Mouse (Mus musculus) induced T-regulatory cell, adult 2 months (primary cell): ENCODE data around the gene Zbtb38.

ENCODE experiments used
- DNase-seq: peaks from one replicate; pipeline ENCODE4 v3.0.0-alpha.2; 2012; ENCODE audit warnings: low read depth

Gene Zbtb38

GRCm38 (mm10) chr9:96752603-96753114, at the start of gene Zbtb38:
TSS of gene Zbtb38 (minus strand) at chr9:96752831.
- DNase-seq, result no peak

GRCm38 (mm10) chr9:96800131-96800825, 47.6 kb upstream of the Zbtb38 start:
- peak; percentile 66 for DNase-seq

GRCm38 (mm10) chr9:96797311-96797710, 44.7 kb upstream of the Zbtb38 start:
- no peak for DNase-seq

DNA sequence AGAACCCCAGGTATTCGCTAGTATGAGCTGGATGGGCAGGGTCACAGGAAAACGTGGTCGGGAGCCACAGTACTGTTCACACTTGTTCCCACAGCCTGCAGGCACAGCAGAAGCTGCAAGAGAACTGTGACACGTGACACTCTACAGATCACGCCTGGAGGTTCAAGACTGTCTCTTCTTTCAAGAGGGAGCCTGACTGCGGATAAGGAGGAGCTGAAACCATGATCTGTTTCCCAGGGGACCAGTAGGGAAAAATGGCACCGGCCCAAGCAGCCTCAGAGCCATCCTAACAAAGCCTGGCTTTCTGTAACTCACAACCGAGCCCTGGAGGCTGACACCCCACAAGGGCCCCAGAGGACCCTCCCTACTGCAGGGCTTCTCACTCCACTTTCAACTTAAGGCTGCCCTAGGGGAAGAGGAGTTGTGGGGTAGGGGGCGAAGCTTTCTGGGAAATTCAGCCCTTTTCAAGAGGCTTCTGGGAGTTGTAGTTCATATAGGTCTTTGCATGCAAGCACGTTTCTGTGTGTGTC, 42.8 kb upstream of the Zbtb38 start:
- DNase-seq, result peak; percentile 45

DNA sequence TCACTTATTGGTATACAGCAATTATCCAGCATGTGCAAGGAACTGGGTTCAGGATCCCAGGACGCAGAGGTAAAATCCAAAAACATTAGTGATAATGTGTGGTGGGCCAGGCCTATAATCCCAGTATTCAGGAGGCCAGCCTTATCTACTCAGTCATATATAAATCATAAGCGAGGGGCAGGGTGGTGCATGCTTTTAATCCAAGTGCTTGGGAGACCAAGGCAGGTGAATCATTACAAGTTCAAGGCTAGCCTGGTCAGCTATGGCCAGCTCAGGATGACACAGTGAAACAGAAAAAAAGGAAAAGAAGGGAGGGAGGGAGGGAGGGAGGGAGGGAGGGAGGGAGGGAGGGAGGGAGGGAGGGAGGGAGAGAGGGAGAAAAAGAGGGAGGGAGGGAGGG, 42.0 kb upstream of the Zbtb38 start:
- DNase-seq, result no peak

DNA sequence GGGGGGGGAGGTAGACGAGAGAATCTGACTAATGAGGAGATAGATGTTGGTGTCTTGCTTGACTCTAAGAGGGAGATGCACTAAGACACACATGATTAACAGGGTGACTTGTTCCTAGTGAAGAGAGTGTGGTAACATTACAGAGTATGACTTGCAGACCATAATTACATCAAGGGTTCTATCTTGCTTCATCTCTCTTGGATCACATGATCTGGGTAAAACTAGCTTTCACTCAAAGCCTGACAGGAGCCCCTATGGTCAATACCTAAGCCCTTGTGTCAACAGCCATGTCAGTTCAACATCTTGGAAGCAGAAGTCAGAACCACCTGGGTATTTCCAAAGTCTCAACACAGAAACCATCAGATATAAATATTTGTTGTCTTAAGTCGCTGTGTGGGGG, 39.9 kb upstream of the Zbtb38 start:
- no peak for DNase-seq

GRCm38 (mm10) chr9:96790389-96791007, 37.9 kb upstream of the Zbtb38 start:
- DNase-seq, result no peak

- DNase-seq, result no peak
Observed at GRCm38 (mm10) chr9:96789906-96790305, 37.3 kb upstream of the Zbtb38 start.

DNA sequence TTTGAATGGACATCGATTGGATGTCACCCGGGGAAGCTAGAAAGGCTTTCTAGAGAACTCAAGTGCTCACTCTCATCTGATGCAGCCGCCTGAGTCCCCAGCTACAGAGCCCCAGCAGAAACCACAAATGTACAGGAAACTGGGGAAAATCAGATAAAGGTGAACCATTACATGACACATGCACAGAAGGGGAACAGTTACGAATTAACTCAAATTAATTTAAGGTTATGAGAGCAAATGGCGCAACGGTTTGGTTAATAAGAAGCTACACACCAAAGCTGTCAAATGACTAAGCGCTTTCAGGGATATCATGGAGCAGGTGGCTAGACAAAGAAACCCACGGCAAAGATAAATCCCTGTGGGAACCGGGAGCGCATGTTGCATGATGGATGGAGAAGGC, 35.2 kb upstream of the Zbtb38 start:
- DNase-seq, result peak; percentile 58

DNA sequence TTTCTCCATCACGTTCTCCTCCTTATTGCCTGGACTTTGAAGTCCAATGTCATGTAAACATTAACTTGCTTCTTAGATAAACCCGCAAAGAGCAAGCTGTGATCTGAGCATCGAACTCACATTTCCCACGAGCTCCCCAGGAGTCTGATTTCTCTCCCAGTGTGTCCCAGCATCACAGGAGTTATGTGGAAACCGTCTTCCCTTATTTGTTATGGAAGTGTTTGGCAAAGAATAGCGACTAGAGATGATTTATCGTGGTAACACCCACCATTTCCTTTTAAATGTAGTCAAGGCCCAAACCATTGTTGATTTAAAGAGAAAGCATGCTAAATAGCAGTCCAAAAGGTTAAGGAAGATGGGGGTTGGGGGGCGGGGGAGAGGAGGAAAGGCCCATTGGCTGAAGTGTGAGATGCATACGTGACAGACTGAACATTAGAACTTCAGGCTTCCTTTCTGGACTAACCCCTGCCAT, 33.3 kb upstream of the Zbtb38 start:
- DNase-seq, result peak; percentile 45

DNA sequence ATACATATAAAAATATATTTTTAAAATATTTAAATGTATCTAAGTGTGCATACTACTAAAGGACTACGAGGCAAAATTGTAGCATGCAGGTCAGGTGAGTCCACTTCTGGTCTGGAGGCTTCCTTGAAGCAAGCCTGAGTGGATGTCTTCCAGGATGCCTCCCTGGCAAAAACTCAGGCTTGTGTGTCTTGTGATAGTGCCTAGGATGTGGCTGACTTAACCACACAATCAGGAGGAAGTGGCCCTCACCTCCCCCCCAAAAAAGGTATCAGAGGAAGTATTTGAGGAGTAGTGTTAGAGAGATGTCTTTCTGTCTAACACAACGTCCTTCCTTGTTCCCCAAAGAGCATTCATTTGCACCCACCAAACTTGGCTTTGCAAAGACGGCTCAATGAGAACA, 32.6 kb upstream of the Zbtb38 start:
- DNase-seq, result peak; percentile 60

GRCm38 (mm10) chr9:96783667-96784066, 31.0 kb upstream of the Zbtb38 start:
- DNase-seq, result peak; percentile 48

GRCm38 (mm10) chr9:96783258-96783657, 30.6 kb upstream of the Zbtb38 start:
- no peak for DNase-seq

DNA sequence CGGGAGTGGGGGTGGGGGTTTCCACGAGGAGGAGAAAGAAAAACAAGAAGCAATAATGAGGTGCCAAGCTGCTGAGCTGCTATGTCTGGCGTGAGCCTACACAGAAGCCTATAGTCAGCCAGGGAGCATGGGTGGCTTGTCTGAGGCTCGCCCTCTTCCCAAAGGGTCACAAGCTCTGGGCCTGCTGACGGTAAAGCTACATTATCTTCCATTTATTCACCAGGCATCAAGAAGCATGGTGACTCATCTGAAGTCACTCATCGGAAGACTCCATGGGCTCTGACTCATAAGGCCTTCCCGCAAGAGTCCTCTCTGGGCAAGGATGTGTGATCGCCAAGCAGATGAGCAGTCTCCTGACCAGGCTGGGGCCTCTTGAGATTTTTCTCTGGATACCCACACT, 29.4 kb upstream of the Zbtb38 start:
- no peak for DNase-seq

DNA sequence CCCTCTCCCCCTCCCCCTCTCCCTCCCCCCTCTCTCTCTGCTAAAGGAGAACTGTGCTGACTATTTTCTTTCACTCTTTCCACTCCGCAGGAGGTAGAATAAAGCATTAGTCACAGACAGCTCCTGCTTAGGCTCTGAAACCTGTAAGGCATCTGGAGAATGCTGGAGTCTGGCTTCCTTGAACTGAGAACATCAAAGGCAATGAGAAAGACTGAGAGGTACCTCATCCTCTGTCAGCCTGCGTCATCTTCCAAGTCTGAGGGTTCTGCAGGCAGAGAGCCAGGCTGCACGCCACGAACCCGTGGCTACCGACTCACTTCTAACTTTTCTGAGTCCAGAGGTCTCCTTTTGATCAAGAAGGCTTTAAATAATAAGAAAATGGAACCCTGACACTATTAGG, 20.5 kb upstream of the Zbtb38 start:
- peak; percentile 62 for DNase-seq

- DNase-seq, result no peak
Observed at GRCm38 (mm10) chr9:96770443-96770842, 17.8 kb upstream of the Zbtb38 start.

GRCm38 (mm10) chr9:96769651-96770050, 17.0 kb upstream of the Zbtb38 start:
- no peak for DNase-seq

GRCm38 (mm10) chr9:96767874-96768273, 15.2 kb upstream of the Zbtb38 start:
- DNase-seq, result no peak

DNA sequence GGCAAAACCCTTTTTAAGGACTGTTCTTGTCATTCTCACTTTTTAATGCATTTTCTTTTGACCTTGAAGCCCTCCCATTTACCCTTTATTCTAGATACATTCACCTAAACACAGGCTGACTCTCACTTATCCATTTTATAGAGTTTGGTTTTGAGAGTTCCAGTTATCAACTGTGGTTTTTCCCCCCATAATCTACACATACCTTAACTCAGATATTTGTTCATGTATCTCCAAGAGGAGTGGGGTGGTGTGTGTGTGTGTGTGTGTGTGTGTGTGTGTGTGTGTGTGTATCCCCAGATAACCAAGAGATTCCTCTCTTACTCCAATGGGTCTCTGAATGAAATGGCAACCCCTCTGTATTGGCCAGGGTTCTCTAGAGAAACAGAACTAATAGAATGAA, 13.4 kb upstream of the Zbtb38 start:
- DNase-seq, result no peak

GRCm38 (mm10) chr9:96765410-96765809, 12.8 kb upstream of the Zbtb38 start:
- peak; percentile 71 for DNase-seq

GRCm38 (mm10) chr9:96763847-96764631, 11.4 kb upstream of the Zbtb38 start:
- DNase-seq, result no peak

- DNase-seq, result no peak
Observed at GRCm38 (mm10) chr9:96763025-96763424, 10.4 kb upstream of the Zbtb38 start.
